Mouse (Mus musculus): Measurements from ENCODE around the gene Eif5a. TPM values are rescaled to one million over a fixed set of nuclear protein-coding genes. Genes with fewer than 3 reads are reported as not detected.
A peak's percentile ranks its signal among the peaks of the same experiment; 100 is the strongest.

The Eif5a gene
- total and polyA plus RNA-seq, 2 experiments from 2014 or later = 491 to 1,160 TPM

GRCm38 (mm10) chr11:69945997-69946891 is 24.5 kb upstream of the Eif5a start:
- WGBS = 89% methylated on average over 18 of the region's 18 CpGs
- H3K27me3 ChIP-seq (ENCODE audit: insufficient read depth, low read length) = 0 out of 2 replicates have a peak, but pooled peaks cover 5% of the 10 kb centered on the region
- H3K4me1 ChIP-seq (ENCODE audit: insufficient read depth, low read length) = no peaks in the 10 kb centered on the region
- H3K9ac ChIP-seq (replicated peaks; ENCODE audit: low read length) = no peak overlapping the region
- H3K27ac ChIP-seq = no peak overlapping the region
- no peak for DNase-seq (ENCODE audit: low spot score)
- no peak overlapping the region for H3K4me2 ChIP-seq (ENCODE audit: low read depth, low read length)
- no peaks in the 10 kb centered on the region for H3K36me3 ChIP-seq (ENCODE audit: insufficient read depth, low read length)
- H3K4me3 ChIP-seq (ENCODE audit: low read length) = no peak overlapping the region
- TF ChIP-seq CTCF (IDR thresholded peaks at IDR 0.05; ENCODE audit: low read depth) = no peak
- no peaks in the 10 kb centered on the region for H3K9me3 ChIP-seq (ENCODE audit: low read length)
- no peak for ATAC-seq

- no peak for DNase-seq (ENCODE audit: low spot score)
- no peaks in the 10 kb centered on the region for H3K36me3 ChIP-seq (ENCODE audit: insufficient read depth, low read length)
- no peak for TF ChIP-seq CTCF (IDR thresholded peaks at IDR 0.05; ENCODE audit: low read depth)
- no peak for ATAC-seq
- H3K9me3 ChIP-seq (ENCODE audit: low read length) = no peaks in the 10 kb centered on the region
- no peaks in the 10 kb centered on the region for H3K4me1 ChIP-seq (ENCODE audit: insufficient read depth, low read length)
- H3K4me2 ChIP-seq (ENCODE audit: low read depth, low read length) = no peak overlapping the region
- no peak overlapping the region for H3K4me3 ChIP-seq (ENCODE audit: low read length)
- no peak overlapping the region for H3K9ac ChIP-seq (replicated peaks; ENCODE audit: low read length)
- 0 out of 2 replicates have a peak, but pooled peaks cover 5% of the 10 kb centered on the region for H3K27me3 ChIP-seq (ENCODE audit: insufficient read depth, low read length)
- H3K27ac ChIP-seq = no peak overlapping the region
- 85% methylated on average over 13 of the region's 13 CpGs for WGBS
These were observed 23.5 kb upstream of the Eif5a start for GRCm38 (mm10) chr11:69945216-69945615.

- H3K27ac ChIP-seq = peak overlapping the region; percentile 32; the same call in 1 of the 2 replicates
- peak; percentile 59 for DNase-seq (ENCODE audit: low spot score)
- no peak overlapping the region for H3K4me2 ChIP-seq (ENCODE audit: low read depth, low read length)
- no peaks in the 10 kb centered on the region for H3K36me3 ChIP-seq (ENCODE audit: insufficient read depth, low read length)
- TF ChIP-seq CTCF (IDR thresholded peaks at IDR 0.05; ENCODE audit: low read depth) = no peak
- no peak overlapping the region for H3K4me3 ChIP-seq (ENCODE audit: low read length)
- H3K9me3 ChIP-seq (ENCODE audit: low read length) = no peaks in the 10 kb centered on the region
- peaks cover 10% of the 10 kb centered on the region; the same call in 1 of the 2 replicates for H3K4me1 ChIP-seq (ENCODE audit: insufficient read depth, low read length)
- H3K27me3 ChIP-seq (ENCODE audit: insufficient read depth, low read length) = no peaks in the 10 kb centered on the region
- 64% methylated on average over 4 of the region's 4 CpGs for WGBS
- no peak for ATAC-seq
- H3K9ac ChIP-seq (replicated peaks; ENCODE audit: low read length) = no peak overlapping the region
These were observed 19.2 kb upstream of the Eif5a start for GRCm38 (mm10) chr11:69940962-69941361.

- H3K4me2 ChIP-seq (ENCODE audit: low read depth, low read length) = no peak overlapping the region
- peaks cover 5% of the 10 kb centered on the region; the same call in 1 of the 2 replicates for H3K27me3 ChIP-seq (ENCODE audit: insufficient read depth, low read length)
- TF ChIP-seq CTCF (IDR thresholded peaks at IDR 0.05; ENCODE audit: low read depth) = no peak
- DNase-seq (ENCODE audit: low spot score) (no peak), ATAC-seq (no peak)
- peaks cover 16% of the 10 kb centered on the region; the same call in 1 of the 2 replicates for H3K4me1 ChIP-seq (ENCODE audit: insufficient read depth, low read length)
- no peak overlapping the region for H3K4me3 ChIP-seq (ENCODE audit: low read length)
- no peaks in the 10 kb centered on the region for H3K36me3 ChIP-seq (ENCODE audit: insufficient read depth, low read length)
- no peak overlapping the region for H3K9ac ChIP-seq (replicated peaks; ENCODE audit: low read length)
- no peaks in the 10 kb centered on the region for H3K9me3 ChIP-seq (ENCODE audit: low read length)
- 96% methylated on average over 17 of the region's 17 CpGs for WGBS
- H3K27ac ChIP-seq = no peak overlapping the region
These were observed 18.0 kb upstream of the Eif5a start for GRCm38 (mm10) chr11:69939731-69940130.

GRCm38 (mm10) chr11:69939181-69939580 is 17.4 kb upstream of the Eif5a start:
- H3K27ac ChIP-seq = no peak overlapping the region
- WGBS = 77% methylated on average over 5 of the region's 5 CpGs
- H3K9me3 ChIP-seq (ENCODE audit: low read length) = no peaks in the 10 kb centered on the region
- peaks cover 6% of the 10 kb centered on the region; the same call in 1 of the 2 replicates for H3K27me3 ChIP-seq (ENCODE audit: insufficient read depth, low read length)
- H3K36me3 ChIP-seq (ENCODE audit: insufficient read depth, low read length) = no peaks in the 10 kb centered on the region
- DNase-seq (ENCODE audit: low spot score) (no peak), ATAC-seq (no peak)
- no peak overlapping the region for H3K9ac ChIP-seq (replicated peaks; ENCODE audit: low read length)
- TF ChIP-seq CTCF (IDR thresholded peaks at IDR 0.05; ENCODE audit: low read depth) = no peak
- no peak overlapping the region for H3K4me2 ChIP-seq (ENCODE audit: low read depth, low read length)
- H3K4me3 ChIP-seq (ENCODE audit: low read length) = no peak overlapping the region
- peaks cover 16% of the 10 kb centered on the region; the same call in 1 of the 2 replicates for H3K4me1 ChIP-seq (ENCODE audit: insufficient read depth, low read length)

- no peak for ATAC-seq
- Histone ChIP-seq H3K27ac (no peak overlapping the region), H3K4me1 (ENCODE audit: insufficient read depth, low read length) (peaks cover 16% of the 10 kb centered on the region; the same call in 1 of the 2 replicates), H3K27me3 (ENCODE audit: insufficient read depth, low read length) (peaks cover 6% of the 10 kb centered on the region; the same call in 1 of the 2 replicates), H3K4me2 (ENCODE audit: low read depth, low read length) (no peak overlapping the region), H3K9me3 (ENCODE audit: low read length) (no peaks in the 10 kb centered on the region), H3K9ac (replicated peaks; ENCODE audit: low read length) (no peak overlapping the region), H3K36me3 (ENCODE audit: insufficient read depth, low read length) (no peaks in the 10 kb centered on the region), H3K4me3 (ENCODE audit: low read length) (no peak overlapping the region)
- no peak for DNase-seq (ENCODE audit: low spot score)
- 37% methylated on average over 9 of the region's 9 CpGs for WGBS
- no peak for TF ChIP-seq CTCF (IDR thresholded peaks at IDR 0.05; ENCODE audit: low read depth)
These were observed 16.7 kb upstream of the Eif5a start for GRCm38 (mm10) chr11:69938401-69938979.

Measured in hindbrain, postnatal 0 days (tissue).